Mouse (Mus musculus) duodenum, adult 2 months (tissue): ENCODE measurements around the gene Timm10b. TPM values are rescaled to one million over a fixed set of nuclear protein-coding genes. Genes with fewer than 3 reads are reported as not detected.

ENCODE experiments used
- polyA plus RNA-seq: library from polyadenylated mRNA; depleted of rRNA; stranded (reverse); fragments of >200 nt; gene quantifications from 2 replicates; pipeline ENCODE4 v1.2.3, GENCODE M21; 2012; ENCODE audit warnings: low replicate concordance; rRNA removed

Timm10b gene
- polyA plus RNA-seq = 87.5 and 178 TPM in 2 replicates

GRCm38 (mm10) chr7:105639756-105640155 lies at the start of gene Timm10b:
Timm10b (plus strand) TSS chr7:105640056.

GRCm38 (mm10) chr7:105633127-105633800 lies 6.6 kb upstream of the Timm10b start, which contains the start of gene Trim3:
Trim3 (minus strand) TSS chr7:105633571.

GRCm38 (mm10) chr7:105640233-105640893 lies 507 bp downstream of the Timm10b start, which contains the start of the genes Arfip2 and Gm45799:
Arfip2 (minus strand) TSS chr7:105640416.
Gm45799 (plus strand) TSS chr7:105640552.

GRCm38 (mm10) chr7:105650639-105651435 lies 11.0 kb downstream of the Timm10b start, which contains the start of gene Dnhd1:
Dnhd1 (plus strand) TSS chr7:105650827.

Other genes with a start within 250 kb of the Timm10b start
- 67.5 and 94.3 TPM in 2 replicates for gene Fam160a2, start 240.0 kb upstream of the Timm10b start, polyA plus RNA-seq
- gene Cnga4, start 235.5 kb upstream of the Timm10b start, polyA plus RNA-seq = 0.05 and 0.34 TPM in 2 replicates
- 0.09 and 0.18 TPM in 2 replicates for gene Cckbr, start 214.3 kb upstream of the Timm10b start, polyA plus RNA-seq
- 22.7 and 38.6 TPM in 2 replicates for gene Cavin3, start 157.8 kb upstream of the Timm10b start, polyA plus RNA-seq
- 11.4 and 16.6 TPM in 2 replicates for gene Smpd1, start 85.7 kb upstream of the Timm10b start, polyA plus RNA-seq
- 17.9 and 21.9 TPM in 2 replicates for gene Apbb1, start 58.4 kb upstream of the Timm10b start, polyA plus RNA-seq
- gene Hpx, start 39.9 kb upstream of the Timm10b start, polyA plus RNA-seq = 0.15 and 0.50 TPM in 2 replicates
- 13.5 and 19.7 TPM in 2 replicates for gene Trim3, start 6.5 kb upstream of the Timm10b start, polyA plus RNA-seq
- 39.4 and 72.4 TPM in 2 replicates for gene Arfip2, start 360 bp downstream of the Timm10b start, polyA plus RNA-seq
- 359 and 495 TPM in 2 replicates for gene Gm45799, start 496 bp downstream of the Timm10b start, polyA plus RNA-seq
- 0.39 and 0.41 TPM in 2 replicates for gene Dnhd1, start 10.8 kb downstream of the Timm10b start, polyA plus RNA-seq
- gene Ilk, start 96.5 kb downstream of the Timm10b start, polyA plus RNA-seq = 40.4 and 43.6 TPM in 2 replicates
- gene Rrp8, start 97.3 kb downstream of the Timm10b start, polyA plus RNA-seq = 2.2 and 3.2 TPM in 2 replicates
- gene Taf10, start 104.3 kb downstream of the Timm10b start, polyA plus RNA-seq = 472 and 915 TPM in 2 replicates
- 41.0 and 106 TPM in 2 replicates for gene Tpp1, start 112.2 kb downstream of the Timm10b start, polyA plus RNA-seq
- 2.5 and 3.3 TPM in 2 replicates for gene Dchs1, start 147.6 kb downstream of the Timm10b start, polyA plus RNA-seq
- 80.0 and 139 TPM in 2 replicates for gene Mrpl17, start 171.0 kb downstream of the Timm10b start, polyA plus RNA-seq